ENCODE assay signal across 8 mouse cellular contexts in genomic region chr13:52154844-52155587, GRCm38 (mm10).
DNase-seq lines count a peak whose midpoint lies in the region; ATAC-seq and TF ChIP-seq lines count a peak whose summit lies in the region.

No protein-coding gene starts in this region.

- no peak overlapping the region for H3K4me3 ChIP-seq in forebrain, embryonic 13.5 days
- H3K4me3 ChIP-seq in forebrain, embryonic 10.5 days = no peak overlapping the region
- H3K4me3 ChIP-seq in gastrocnemius, adult 2 months = peak overlapping the region; percentile 18

- peaks cover 24% of the 10 kb centered on the region for H3K4me1 ChIP-seq in forebrain, embryonic 13.5 days
- H3K4me1 ChIP-seq in forebrain, embryonic 10.5 days = peaks cover 22% of the 10 kb centered on the region

- no peaks in the 10 kb centered on the region for H3K27me3 ChIP-seq in forebrain, embryonic 13.5 days
- H3K27me3 ChIP-seq in forebrain, embryonic 10.5 days (ENCODE audit: poor library complexity, severe bottlenecking) = no peaks in the 10 kb centered on the region

- no peaks in the 10 kb centered on the region for H3K36me3 ChIP-seq in forebrain, embryonic 13.5 days (ENCODE audit: poor library complexity, severe bottlenecking)
- no peaks in the 10 kb centered on the region for H3K36me3 ChIP-seq in forebrain, embryonic 10.5 days (replicated peaks)

- no peaks in the 10 kb centered on the region for H3K9me3 ChIP-seq in forebrain, embryonic 13.5 days (replicated peaks)
- no peaks in the 10 kb centered on the region for H3K9me3 ChIP-seq in forebrain, embryonic 10.5 days

- WGBS in forebrain, embryonic 13.5 days = 48% methylated on average over 14 of the region's 14 CpGs
- WGBS in forebrain, embryonic 10.5 days = 80% methylated on average over 14 of the region's 14 CpGs

- no peak for DNase-seq in forebrain, embryonic 10.5 days (ENCODE audit: extremely low spot score, low spot score)
- DNase-seq in adipocyte (ENCODE audit: low spot score) = peak; percentile 49
- DNase-seq in gastrocnemius, adult 2 months = peak; percentile 63
- peak; percentile 33 to 52 for DNase-seq in kidney, postnatal 4 days
- peak; percentile 15 to 36 for DNase-seq in lung, adult 18-20 months
- DNase-seq in right cerebral cortex, postnatal 4 days = peak; percentile 46
- DNase-seq in ovary, adult 18-20 months (ENCODE audit: low spot score) = no peak

- TF ChIP-seq CTCF in gastrocnemius, adult 2 months (IDR thresholded peaks at IDR 0.05) = no peak

- intact Hi-C loops in gastrocnemius, adult 2 months (cut with DNase I) = no loop called here

- peak overlapping the region; percentile 33; the same call in 1 of the 2 replicates for H3K4me2 ChIP-seq in forebrain, embryonic 13.5 days

- 0 out of 2 replicates have a peak overlapping the region, but pooled peaks have one; percentile 31 for H3K27ac ChIP-seq in forebrain, embryonic 13.5 days
- no peak overlapping the region for H3K27ac ChIP-seq in forebrain, embryonic 10.5 days
- H3K27ac ChIP-seq in gastrocnemius, adult 2 months = peak overlapping the region; percentile 81

- H3K9ac ChIP-seq in forebrain, embryonic 13.5 days = peak overlapping the region; percentile 3; the same call in 1 of the 2 replicates

- peak; percentile 85 for ATAC-seq in forebrain, embryonic 13.5 days

Comparison
In these comparisons a context has a peak if more than half of its experiments do, and no peak if none do; other contexts are left out.
1. DNase-seq: peak in adipocyte (single experiment), gastrocnemius, adult 2 months (single experiment), kidney, postnatal 4 days (2 of 2), lung, adult 18-20 months (2 of 2) and right cerebral cortex, postnatal 4 days (single experiment); none in forebrain, embryonic 10.5 days (single experiment) and ovary, adult 18-20 months (single experiment).